Mouse (Mus musculus) frontal cortex, postnatal 14 days (tissue): ENCODE results near the gene Msto1.
"Not testable (repeated sequence)": the region's sequence is repeated elsewhere in the genome, so short reads cannot be mapped to it uniquely, and the experiment has no call there.

Experiments
- DNase-seq, 2 experiments: peaks; one replicate each; pipeline ENCODE4 v3.0.0; 2022; ENCODE audit warnings: low spot score in 2 of 2

Msto1 gene

DNA sequence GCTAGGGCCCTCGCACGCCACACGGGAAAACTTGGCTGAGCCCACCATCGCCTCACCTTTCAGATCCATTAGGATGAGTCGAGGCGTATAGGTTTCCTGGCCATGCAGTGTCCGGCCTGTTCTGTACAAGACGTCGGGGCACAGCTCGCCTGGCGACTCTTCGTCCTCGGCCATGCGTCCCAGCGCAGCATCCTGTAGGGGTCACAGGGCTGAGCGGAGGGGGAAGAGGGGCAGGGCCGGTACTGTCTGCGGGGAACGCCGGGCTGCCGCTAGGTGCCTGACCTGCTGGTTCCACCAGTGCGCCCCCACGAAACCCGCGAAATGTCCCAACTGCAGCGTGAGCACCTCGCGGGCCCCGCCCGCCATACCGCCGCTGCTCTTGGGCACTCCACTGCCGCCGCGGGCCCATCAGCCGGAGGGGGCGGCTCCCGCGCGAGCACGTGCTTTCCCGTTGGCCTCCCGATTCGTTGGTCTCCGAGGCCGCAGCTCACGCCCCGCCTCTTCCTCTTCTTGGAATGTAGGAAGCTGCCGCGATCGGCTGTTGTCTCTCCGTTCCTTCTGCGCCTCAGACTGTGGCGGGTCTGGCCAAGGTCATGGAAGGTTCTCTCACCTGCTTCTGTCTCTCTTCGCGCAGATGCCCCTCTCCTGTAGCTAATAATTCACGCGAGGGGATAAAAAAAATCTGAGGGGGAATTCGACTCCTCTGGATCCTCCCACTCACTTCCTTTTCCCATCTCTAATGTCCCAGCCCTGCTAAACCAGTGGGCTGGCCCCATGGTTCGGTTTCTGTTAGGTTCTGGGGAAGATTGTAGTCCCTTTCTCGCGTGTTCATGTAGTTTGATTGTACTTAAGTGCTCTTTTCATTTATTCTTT, at the start of gene Msto1:
Gene Msto1 (minus strand): TSS at position 489 of the 873 bp plus-strand sequence.
- DNase-seq: peak; percentile 83 to 91

DNA sequence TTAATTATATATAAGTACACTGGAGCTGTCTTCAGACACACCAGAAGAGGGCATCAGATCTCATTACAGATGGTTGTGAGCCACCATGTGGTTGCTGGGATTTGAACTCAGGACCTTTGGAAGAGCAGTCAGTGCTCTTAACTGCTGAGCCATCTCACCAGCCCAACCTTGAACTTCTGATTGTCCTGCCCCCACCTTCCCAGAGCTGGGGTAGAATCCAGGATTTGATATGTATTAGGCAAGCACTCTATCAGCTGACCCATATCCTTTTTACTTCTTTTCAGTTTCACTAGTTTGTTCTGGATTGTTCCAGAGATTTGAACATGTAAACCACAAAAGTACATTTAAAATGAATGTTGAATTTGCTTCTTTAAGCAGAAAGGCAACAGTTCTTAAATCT, 49.4 kb upstream of the Msto1 start:
- DNase-seq: not testable (repeated sequence)

DNA sequence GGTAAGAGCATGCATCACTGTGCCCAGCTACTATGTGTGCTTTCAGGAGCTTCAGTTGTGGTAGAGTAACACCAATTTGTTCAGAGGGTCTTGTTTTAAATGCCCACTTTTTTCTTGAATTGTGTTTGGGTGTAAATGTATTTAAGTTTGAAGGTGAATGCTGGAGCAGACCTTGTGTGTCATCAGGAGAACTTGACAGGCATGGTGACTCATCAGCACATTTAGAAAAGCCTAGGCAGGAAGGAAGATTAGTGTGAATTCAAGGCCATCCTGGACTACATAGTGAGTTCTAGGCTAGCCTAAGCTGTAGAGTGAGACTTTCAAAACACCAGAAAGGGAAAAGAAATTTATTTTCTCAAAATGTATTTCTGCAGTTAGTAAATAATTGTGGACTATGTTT, 39.9 kb upstream of the Msto1 start:
- DNase-seq: no peak

DNA sequence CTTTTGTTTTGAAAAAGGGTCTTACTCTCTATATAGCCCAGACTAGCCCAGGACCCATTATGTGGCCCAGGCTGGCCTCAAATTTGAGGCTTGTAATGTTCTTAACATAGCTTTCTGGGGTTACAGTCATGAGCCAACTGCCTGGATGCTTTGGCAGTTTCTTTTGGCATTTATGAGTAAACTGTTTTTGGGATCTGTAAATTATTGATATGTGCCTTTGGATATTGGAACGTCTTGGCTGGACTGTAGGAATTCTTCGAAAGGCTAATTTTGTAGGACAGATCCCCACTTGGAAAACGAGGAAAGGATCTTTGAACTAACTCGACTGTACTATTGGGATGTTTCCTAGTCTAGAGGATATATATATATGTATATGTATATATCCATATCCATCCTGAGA, 39.4 kb upstream of the Msto1 start:
- DNase-seq: no peak

DNA sequence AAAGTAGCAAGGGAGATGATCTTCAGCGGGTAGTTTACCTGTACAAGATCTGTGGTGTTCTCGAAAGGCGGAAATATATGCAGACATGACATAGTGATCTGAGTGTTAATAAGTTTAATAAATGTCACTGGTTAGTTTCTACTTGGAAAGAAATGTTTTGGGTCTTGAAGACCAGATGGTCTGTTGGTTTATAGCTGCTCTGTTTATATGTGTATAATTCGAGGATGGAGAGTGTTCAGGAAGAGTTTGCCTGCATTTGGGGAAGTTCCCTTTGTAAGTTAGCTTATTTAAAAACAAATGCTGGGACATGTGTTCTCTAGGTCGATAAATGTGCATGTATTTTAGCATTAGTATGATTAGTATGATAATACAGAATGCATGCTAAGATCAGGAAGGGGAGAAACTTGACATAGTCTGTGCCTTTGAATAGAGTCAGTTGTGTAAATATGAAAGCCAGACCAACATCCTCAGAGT, 37.6 kb upstream of the Msto1 start:
- no peak for DNase-seq

DNA sequence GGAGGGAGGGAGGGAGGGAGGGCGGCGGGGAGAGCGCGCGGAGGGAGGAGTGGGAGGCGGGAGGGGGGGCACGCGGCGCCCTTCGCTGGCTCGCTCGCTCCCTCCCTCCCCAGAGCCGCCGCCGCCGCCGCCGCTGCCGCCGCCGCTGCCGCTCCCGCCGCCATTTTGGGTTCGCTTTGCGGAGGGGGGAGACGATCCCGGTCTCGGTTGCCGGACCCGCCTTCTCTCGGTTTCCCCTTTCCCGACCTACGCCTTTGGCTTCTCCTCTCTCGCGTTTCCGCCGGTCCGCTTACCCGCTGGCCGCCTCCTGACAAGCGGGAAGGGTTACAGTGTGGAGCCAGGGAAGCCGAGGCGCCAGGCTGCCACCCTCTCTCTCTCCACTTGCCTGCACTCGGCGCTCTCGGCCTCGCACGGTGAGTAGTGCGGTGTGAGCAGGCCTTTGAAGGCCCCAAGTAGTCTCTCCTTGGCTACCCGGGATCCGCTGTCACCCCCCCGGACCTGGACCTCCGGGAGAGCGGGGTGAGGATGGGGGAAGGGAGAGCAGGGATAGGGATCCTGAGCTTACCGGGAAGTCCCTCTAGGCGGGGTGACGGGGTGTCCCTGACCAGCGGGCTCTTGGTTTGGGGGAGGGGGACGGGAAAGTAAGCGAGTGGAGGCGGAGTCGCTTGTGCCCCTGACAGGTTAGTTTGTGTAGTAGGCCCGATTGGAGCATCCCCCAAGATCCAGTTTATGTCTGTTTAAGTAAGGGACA, 37.0 kb upstream of the Msto1 start, which contains the start of the genes Ash1l and Dap3:
Gene Ash1l (plus strand): TSS at position 47 of the 751 bp plus-strand sequence.
Gene Dap3 (minus strand): TSS at position 606 of the 751 bp plus-strand sequence.
- peak; percentile 61 to 69 for DNase-seq

DNA sequence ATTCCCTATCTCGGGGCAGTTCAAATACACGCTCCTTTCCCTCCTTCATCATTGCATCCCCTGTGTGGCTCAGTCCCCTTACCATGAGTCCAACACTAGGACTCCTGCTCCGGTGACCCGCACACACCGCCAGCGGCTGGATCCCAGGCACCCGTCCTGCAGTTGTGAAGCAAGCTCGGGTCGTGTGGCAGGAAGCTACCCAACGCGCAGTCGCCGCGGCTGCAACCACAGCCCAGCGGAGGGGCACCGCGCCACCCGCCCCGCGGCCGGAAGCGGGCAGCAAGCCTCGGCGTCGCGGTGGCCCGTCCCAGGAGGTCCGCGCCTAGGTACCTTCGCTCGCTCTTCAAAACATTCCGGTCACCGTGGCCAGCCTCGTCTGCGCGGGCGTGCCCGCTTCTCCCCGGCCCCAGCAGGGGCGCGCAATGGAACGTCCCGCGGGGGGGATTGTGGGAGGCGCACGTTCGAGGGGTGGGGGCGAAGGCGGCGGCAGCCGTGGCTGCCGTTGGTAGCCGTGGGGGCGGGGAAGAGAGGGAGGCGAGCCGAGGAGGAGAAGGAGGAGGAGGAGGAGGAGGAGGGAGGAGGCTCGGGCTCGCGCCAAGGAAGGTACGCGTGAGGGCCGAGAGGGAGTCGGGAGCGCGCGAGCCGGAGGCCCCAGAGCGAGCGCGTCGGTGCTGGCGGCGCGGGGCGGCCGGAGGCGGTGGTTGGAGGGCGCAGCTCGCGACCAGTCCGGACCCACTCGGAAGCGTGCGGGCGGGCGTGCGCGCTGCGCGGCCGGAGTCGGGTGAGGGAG, 36.2 kb upstream of the Msto1 start:
- peak; percentile 71 to 72 for DNase-seq

DNA sequence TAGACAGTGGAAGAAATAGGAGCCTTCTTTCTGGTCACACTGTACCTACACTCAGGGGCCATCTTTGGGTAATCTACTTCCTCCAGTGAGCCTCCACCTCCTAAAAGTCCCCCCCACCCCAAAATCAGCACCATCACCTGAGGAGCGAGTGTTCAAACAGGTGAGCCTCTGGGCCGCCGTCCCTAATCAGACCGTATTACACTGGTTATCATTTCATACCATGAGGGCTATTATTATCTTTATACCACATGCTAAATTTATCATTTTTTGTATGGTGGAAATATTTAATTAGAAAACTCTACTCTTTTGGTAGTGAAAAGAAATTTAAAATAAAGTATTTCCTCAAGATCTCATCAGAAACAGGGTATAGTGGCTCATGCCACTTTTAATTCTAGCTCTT, 30.3 kb upstream of the Msto1 start:
- DNase-seq: no peak

DNA sequence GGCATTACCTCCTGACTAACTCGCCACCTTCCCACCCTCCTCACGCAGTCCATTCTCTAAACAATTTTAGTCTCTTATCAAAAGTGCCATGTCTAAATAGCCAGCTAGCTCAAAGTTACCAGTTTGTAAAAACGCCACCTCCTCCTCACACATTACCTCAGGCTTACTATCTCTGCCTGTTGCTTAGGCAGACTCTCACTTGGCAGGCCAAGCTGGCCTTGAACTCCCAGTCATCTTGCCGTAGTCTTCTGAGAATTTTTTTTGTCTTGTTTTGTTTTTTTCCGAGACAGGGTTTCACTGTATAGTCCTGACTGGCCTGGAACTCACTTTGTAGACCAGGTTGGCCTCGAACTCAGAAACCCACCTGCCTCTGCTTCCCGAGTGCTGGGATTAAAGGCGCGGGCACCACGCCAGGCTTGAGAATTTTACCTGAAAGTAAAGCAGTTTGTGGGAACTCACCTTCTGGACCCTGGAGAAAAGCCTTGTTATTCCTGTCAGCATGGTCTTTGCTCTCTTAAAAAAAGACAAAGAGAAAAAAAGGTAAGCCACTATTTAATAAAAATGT, 28.6 kb upstream of the Msto1 start:
- no peak for DNase-seq

DNA sequence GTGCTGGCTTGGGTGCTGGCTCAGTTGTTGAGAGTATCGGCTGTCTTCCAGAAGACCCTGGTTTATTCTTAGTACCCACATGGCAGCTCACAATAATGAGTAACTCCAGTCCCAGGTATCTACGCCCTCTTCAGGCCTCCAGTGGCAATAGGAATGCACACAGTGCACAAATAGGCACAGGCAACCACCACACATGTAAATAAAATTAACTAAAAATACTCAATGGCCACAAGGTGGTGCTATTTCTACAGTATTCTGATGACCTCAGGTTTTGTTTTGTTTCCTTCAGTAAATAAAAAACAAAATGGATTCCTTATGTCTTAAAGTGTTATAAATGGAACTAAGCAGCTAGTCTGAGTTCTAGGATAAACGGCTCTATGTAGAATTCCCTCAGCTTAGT, 25.9 kb upstream of the Msto1 start:
- DNase-seq: no peak

DNA sequence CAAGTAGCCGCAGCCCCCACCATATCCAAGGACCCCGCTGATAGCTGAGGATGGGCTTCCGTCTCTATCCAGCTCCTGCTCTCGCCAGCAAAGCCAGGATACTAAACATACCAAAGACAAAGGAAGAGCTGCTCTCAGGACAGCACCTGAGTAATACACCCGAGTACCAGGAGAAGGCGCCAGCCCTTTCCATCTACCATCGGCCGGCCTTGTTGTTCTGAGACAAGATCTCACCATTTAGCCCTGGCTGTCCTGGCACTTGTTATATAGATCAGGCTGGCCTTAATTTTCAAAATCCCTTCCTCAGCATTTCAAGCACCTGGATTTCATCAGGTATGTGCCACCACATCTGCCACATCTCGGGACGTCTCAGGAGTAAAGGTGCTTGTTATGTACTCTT, 25.3 kb upstream of the Msto1 start:
- no peak for DNase-seq

DNA sequence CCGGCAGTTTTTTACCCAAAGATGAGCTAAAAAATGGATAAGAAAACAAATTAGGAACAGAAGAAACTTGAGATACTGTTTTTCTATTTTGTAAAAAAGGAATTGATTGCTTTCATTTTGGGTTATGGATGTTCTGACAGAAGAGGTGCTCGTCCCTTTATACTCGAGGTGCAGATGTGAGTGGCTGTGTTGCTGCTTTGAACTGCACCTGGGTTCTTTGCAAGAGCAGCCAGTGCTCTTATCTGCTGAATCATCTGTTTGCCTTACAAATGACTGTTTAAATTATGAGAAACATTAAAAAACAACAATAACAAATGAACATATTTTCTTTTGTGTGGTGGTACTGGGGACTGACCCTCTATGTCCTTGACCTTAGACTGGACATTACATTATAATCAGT, 15.7 kb upstream of the Msto1 start:
- no peak for DNase-seq

DNA sequence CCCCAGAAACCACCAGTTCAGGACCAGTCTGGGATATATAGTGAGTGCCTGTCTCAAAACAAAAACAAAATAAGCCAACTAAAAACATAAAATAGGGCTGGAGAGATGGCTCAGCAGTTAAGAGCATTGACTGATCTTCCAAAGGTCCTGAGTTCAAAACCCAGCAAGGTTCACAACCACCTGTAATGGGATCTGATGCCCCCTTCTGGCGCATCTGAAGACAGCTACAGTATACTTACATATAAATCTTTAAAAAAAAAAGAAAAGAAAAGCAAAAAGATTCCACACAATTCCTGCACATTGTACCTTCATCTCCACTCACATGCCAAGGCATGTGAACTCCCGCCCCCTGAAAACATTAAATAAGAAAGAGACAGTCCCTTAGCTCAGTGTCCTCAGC, 11.9 kb upstream of the Msto1 start:
- DNase-seq: no peak

DNA sequence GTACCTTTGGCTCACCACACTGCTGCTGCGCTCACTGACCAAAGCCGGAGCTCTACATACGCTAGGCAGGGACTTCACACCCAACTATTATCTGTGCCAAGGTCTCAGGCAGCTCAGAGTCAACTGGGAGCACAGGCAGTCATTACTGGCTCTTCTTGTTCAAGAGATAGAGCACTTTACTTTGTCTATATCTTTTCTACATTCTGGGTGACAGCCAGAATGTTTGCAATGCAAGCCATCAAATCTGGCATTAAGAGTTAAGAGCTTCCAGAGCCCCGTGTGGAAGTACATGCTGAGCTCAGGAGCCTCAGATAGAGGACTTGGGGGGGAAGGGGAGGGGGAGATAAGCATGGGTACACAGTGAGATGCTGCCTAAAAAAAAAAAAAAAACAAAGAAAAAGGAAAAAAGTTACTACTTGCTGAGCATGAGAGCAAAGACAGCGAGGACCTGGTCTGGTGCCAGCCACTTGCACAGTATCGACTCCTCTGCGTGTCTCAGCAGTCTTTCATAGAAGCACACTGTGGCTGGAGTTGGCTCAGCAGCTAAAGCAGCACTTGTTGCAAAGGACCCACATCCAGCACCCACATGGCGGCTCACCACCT, 10.3 kb upstream of the Msto1 start:
- DNase-seq: no peak

DNA sequence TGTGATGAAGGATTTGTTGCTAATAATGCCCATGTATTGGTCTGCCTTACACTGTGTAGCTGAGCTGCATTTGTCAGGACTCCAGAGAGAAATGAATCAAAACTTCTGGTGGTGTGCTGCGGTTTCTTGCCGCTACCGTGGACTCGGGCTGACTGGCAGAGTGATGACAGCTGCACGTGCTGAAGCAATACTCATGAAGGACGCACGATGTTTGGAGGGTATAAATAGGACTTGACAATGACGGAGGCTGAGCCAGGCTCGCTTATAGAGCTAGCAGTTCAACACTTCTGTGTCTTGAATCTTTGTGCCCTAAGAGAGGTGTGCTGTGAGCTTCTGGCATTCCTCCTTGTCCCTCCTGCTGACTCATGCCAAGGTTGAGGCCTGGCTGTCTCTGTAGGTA, 7.6 kb upstream of the Msto1 start:
- no peak for DNase-seq

DNA sequence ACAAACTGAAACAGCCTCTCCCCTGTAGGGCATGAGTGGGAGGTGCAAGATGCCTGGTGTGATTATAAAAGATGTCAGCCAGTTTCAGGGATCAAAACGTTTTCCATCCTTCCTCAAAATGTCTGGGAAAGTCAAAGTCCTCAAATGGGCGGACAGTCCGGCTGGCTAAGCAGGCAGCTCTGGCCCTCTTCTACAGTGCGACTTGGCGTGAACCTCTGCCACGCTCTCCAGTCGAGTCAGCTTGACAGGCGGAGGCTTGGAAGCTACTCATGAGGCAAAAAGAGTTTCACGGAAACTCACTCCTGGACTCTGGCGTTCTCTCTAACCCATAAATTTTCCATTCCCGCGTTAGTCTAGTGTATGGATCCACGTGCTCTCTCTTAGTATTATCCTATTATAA, 5.2 kb upstream of the Msto1 start:
- no peak for DNase-seq

DNA sequence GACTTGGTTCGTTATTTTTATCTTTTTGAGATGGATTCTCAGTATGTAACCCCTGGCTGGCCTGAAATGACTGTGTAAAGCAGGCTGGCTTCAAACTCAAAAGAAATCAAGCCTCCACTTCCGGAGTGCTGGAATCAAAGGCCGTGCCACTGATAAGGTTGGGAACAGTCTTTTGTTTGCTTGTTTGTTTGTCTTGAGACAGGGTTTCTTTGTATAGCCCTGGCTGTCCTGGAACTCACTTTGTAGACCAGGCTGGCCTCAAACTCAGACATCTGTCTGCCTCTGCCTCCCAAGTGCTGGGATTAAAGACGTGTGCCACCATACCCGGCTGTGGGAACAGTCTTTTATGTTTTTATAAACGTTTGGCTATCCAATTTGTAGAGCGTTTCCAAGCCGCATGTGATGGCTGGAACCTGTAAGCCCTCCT, 598 bp upstream of the Msto1 start:
- DNase-seq: no peak

DNA sequence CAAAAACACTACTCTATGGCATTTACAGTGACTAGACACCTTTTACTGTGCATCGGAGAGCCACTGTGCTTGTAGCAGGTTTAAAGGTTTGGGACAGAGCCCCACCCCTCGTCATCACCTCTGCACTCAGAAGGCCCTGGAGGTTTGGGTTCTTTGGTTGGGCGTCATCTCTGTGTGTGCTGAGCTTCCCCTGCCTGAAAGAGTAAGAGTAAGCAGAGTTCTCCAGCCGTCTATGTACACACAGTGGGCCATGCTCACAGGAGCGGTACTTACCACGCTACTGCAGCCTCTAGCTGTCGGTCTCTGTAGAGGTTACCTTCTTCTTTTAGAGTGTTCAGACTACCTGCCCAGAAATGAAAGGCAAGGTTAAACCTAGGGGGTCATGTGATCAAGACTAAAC, 1.2 kb downstream of the Msto1 start:
- no peak for DNase-seq

DNA sequence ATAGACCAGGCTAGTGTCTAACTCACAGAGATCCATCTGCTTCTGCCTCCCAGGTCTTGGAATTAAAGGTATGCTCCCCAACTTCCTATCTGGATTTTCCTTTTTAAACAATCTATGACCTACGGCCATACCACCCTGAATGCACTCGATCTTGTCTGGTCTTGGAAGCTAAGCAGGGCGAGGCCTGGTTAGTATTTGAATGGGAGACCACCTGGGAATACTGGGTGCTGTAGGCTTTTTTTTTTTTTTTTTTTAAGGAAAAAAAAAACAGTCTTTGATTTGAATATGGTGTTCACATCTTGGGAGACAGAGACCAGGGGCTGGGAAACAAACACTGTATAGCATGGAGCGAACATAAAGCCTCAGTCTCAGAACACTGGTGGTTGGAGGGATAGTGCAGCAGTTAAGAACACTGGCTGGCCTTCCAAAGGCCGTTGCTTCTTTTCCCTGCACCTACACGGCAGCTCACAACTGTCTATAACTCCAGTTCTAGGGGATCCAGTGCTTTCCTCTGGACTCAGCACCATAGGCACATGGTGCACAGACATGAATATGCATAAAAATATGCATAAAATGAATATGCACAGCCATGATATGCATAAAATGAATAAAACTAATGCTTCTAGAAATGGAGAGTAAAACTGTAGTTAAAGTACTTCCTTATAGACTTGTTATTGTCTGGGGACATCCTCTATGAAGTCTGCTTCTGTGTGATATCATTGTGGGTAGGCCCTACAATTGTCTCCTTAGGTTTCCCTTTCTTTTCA, 7.2 kb downstream of the Msto1 start:
- no peak for DNase-seq

DNA sequence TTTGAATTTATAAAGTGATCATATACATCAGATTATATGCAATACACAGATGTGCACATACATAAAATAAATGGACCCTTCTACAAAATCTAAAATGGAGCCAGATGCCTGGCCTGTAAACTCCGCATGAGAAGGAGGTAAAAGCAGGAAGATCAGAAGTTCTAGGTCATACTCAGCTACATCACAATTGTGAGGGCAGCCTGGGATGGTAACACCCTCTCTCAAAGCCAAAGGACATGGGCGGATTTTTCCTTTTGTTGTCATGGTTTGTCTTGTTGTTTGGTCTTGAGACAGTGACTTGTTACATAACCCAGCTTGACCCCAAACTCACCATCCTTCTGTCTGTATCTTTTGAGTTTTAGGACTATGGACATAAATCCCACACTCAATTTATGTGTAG, 8.1 kb downstream of the Msto1 start:
- DNase-seq: no peak
